Mouse (Mus musculus): ENCODE data around the gene Igflr1. TPM values are rescaled to one million over a fixed set of nuclear protein-coding genes. Genes with fewer than 3 reads are reported as not detected.

Igflr1 gene
- polyA plus RNA-seq, 1 experiment: 0.66 TPM

GRCm38 (mm10) chr7:30587842-30588667 lies 22.8 kb downstream of the Igflr1 start:
- no peak for TF ChIP-seq TCF3 (IDR thresholded peaks at IDR 0.05; ENCODE audit: insufficient read length, low read depth)
- no peak for TF ChIP-seq SRF (IDR thresholded peaks at IDR 0.05; ENCODE audit: control insufficient read depth, insufficient read length, low read depth)
- TF ChIP-seq E2F4 (IDR thresholded peaks at IDR 0.05; ENCODE audit: insufficient read depth): no peak
- TF ChIP-seq POLR2AphosphoS2 (IDR thresholded peaks at IDR 0.05; ENCODE audit: insufficient read length, low read depth): no peak
- TF ChIP-seq REST (IDR thresholded peaks at IDR 0.05; ENCODE audit: insufficient read depth, insufficient read length): no peak
- TF ChIP-seq MAX (IDR thresholded peaks at IDR 0.05; ENCODE audit: low read depth): no peak
- no peak for TF ChIP-seq POLR2A (IDR thresholded peaks at IDR 0.05; ENCODE audit: insufficient read length, low read depth)
- no peak for TF ChIP-seq MYOG (IDR thresholded peaks at IDR 0.05; ENCODE audit: control insufficient read depth in 1 of 3, insufficient read depth in 1 of 3, insufficient read length in 2 of 3, low read depth in 2 of 3)
- TF ChIP-seq MYOD1 (IDR thresholded peaks at IDR 0.05; ENCODE audit: control insufficient read depth in 1 of 3, insufficient read length in 2 of 3, low read depth in 2 of 3): no peak
- no peak for TF ChIP-seq CEBPB (IDR thresholded peaks at IDR 0.05; ENCODE audit: insufficient read depth, poor library complexity, severe bottlenecking)
- no peak for TF ChIP-seq USF1 (IDR thresholded peaks at IDR 0.05; ENCODE audit: low read depth)
- TF ChIP-seq TCF12 (IDR thresholded peaks at IDR 0.05; ENCODE audit: insufficient read depth, poor library complexity, severe bottlenecking): no peak
- H3ac ChIP-seq (ENCODE audit: control insufficient read depth, insufficient read length): peak overlapping the region; percentile 98
- H3K27me3 ChIP-seq (ENCODE audit: control insufficient read depth, insufficient read depth, insufficient read length): no peaks in the 10 kb centered on the region
- peaks cover 26% of the 10 kb centered on the region for H3K79me2 ChIP-seq (ENCODE audit: control insufficient read depth, insufficient read depth)
- peak overlapping the region; percentile 91 for H3K4me3 ChIP-seq
- no peaks in the 10 kb centered on the region for H3K36me3 ChIP-seq (ENCODE audit: control insufficient read depth, insufficient read depth)
- H3K4me2 ChIP-seq (ENCODE audit: low read depth): peak overlapping the region; percentile 87

- H3K79me2 ChIP-seq (ENCODE audit: control insufficient read depth, insufficient read depth): peaks cover 26% of the 10 kb centered on the region
- peak within 1 kb of the TSS; percentile 90 for H3K4me2 ChIP-seq (ENCODE audit: low read depth)
- H3ac ChIP-seq (ENCODE audit: control insufficient read depth, insufficient read length): peak within 1 kb of the TSS; percentile 98
- peak in 2 of 3 experiments; percentile 51 to 78 for TF ChIP-seq MYOG (IDR thresholded peaks at IDR 0.05; ENCODE audit: control insufficient read depth in 1 of 3, insufficient read depth in 1 of 3, insufficient read length in 2 of 3, low read depth in 2 of 3)
- peak; percentile 3 for TF ChIP-seq SRF (IDR thresholded peaks at IDR 0.05; ENCODE audit: control insufficient read depth, insufficient read length, low read depth)
- no peak for TF ChIP-seq USF1 (IDR thresholded peaks at IDR 0.05; ENCODE audit: low read depth)
- TF ChIP-seq TCF3 (IDR thresholded peaks at IDR 0.05; ENCODE audit: insufficient read length, low read depth): no peak
- no peak for TF ChIP-seq E2F4 (IDR thresholded peaks at IDR 0.05; ENCODE audit: insufficient read depth)
- TF ChIP-seq POLR2AphosphoS2 (IDR thresholded peaks at IDR 0.05; ENCODE audit: insufficient read length, low read depth): peak; percentile 60
- peak; percentile 73 for TF ChIP-seq POLR2A (IDR thresholded peaks at IDR 0.05; ENCODE audit: insufficient read length, low read depth)
- no peak for TF ChIP-seq CEBPB (IDR thresholded peaks at IDR 0.05; ENCODE audit: insufficient read depth, poor library complexity, severe bottlenecking)
- peak in 2 of 3 experiments; percentile 31 to 59 for TF ChIP-seq MYOD1 (IDR thresholded peaks at IDR 0.05; ENCODE audit: control insufficient read depth in 1 of 3, insufficient read length in 2 of 3, low read depth in 2 of 3)
- TF ChIP-seq TCF12 (IDR thresholded peaks at IDR 0.05; ENCODE audit: insufficient read depth, poor library complexity, severe bottlenecking): no peak
- no peaks in the 10 kb centered on the region for H3K27me3 ChIP-seq (ENCODE audit: control insufficient read depth, insufficient read depth, insufficient read length)
- no peaks in the 10 kb centered on the region for H3K36me3 ChIP-seq (ENCODE audit: control insufficient read depth, insufficient read depth)
- H3K4me3 ChIP-seq: peak within 1 kb of the TSS; percentile 91
These were observed 23.6 kb downstream of the Igflr1 start, which contains the start of gene Kmt2b for GRCm38 (mm10) chr7:30588676-30589434. Kmt2b (minus strand) TSS chr7:30588726.

- Histone ChIP-seq H3K79me2 (ENCODE audit: control insufficient read depth, insufficient read depth) (peaks cover 26% of the 10 kb centered on the region), H3K4me3 (peak overlapping the region; percentile 91), H3K27me3 (ENCODE audit: control insufficient read depth, insufficient read depth, insufficient read length) (peaks cover 6% of the 10 kb centered on the region), H3K4me2 (ENCODE audit: low read depth) (peak overlapping the region; percentile 90), H3ac (ENCODE audit: control insufficient read depth, insufficient read length) (peak overlapping the region; percentile 98), H3K36me3 (ENCODE audit: control insufficient read depth, insufficient read depth) (no peaks in the 10 kb centered on the region)
- no peak for TF ChIP-seq POLR2A (IDR thresholded peaks at IDR 0.05; ENCODE audit: insufficient read length, low read depth)
- no peak for TF ChIP-seq CEBPB (IDR thresholded peaks at IDR 0.05; ENCODE audit: insufficient read depth, poor library complexity, severe bottlenecking)
- no peak for TF ChIP-seq USF1 (IDR thresholded peaks at IDR 0.05; ENCODE audit: low read depth)
- TF ChIP-seq MYOG (IDR thresholded peaks at IDR 0.05; ENCODE audit: control insufficient read depth in 1 of 3, insufficient read depth in 1 of 3, insufficient read length in 2 of 3, low read depth in 2 of 3): no peak
- TF ChIP-seq POLR2AphosphoS2 (IDR thresholded peaks at IDR 0.05; ENCODE audit: insufficient read length, low read depth): no peak
These were observed 24.4 kb downstream of the Igflr1 start for GRCm38 (mm10) chr7:30589435-30590301.

- H3K36me3 ChIP-seq (ENCODE audit: control insufficient read depth, insufficient read depth): no peaks in the 10 kb centered on the region
- TF ChIP-seq TCF3 (IDR thresholded peaks at IDR 0.05; ENCODE audit: insufficient read length, low read depth): no peak
- no peak for TF ChIP-seq POLR2AphosphoS2 (IDR thresholded peaks at IDR 0.05; ENCODE audit: insufficient read length, low read depth)
- no peak for TF ChIP-seq POLR2A (IDR thresholded peaks at IDR 0.05; ENCODE audit: insufficient read length, low read depth)
- TF ChIP-seq MAX (IDR thresholded peaks at IDR 0.05; ENCODE audit: low read depth): no peak
- TF ChIP-seq SRF (IDR thresholded peaks at IDR 0.05; ENCODE audit: control insufficient read depth, insufficient read length, low read depth): no peak
- no peak for TF ChIP-seq MYOD1 (IDR thresholded peaks at IDR 0.05; ENCODE audit: control insufficient read depth in 1 of 3, insufficient read length in 2 of 3, low read depth in 2 of 3)
- no peak for TF ChIP-seq MYOG (IDR thresholded peaks at IDR 0.05; ENCODE audit: control insufficient read depth in 1 of 3, insufficient read depth in 1 of 3, insufficient read length in 2 of 3, low read depth in 2 of 3)
- no peak for TF ChIP-seq CEBPB (IDR thresholded peaks at IDR 0.05; ENCODE audit: insufficient read depth, poor library complexity, severe bottlenecking)
- TF ChIP-seq E2F4 (IDR thresholded peaks at IDR 0.05; ENCODE audit: insufficient read depth): no peak
- no peak overlapping the region for H3K4me2 ChIP-seq (ENCODE audit: low read depth)
- H3ac ChIP-seq (ENCODE audit: control insufficient read depth, insufficient read length): no peak overlapping the region
- peaks cover 22% of the 10 kb centered on the region for H3K79me2 ChIP-seq (ENCODE audit: control insufficient read depth, insufficient read depth)
- no peak overlapping the region for H3K4me3 ChIP-seq
- peaks cover 19% of the 10 kb centered on the region for H3K27me3 ChIP-seq (ENCODE audit: control insufficient read depth, insufficient read depth, insufficient read length)
These were observed 25.8 kb downstream of the Igflr1 start for GRCm38 (mm10) chr7:30590927-30591604.
